Comparison of ENCODE assay signal across 8 mouse cellular contexts in genomic region chr11:116167884-116168439, GRCm38 (mm10). TPM values are rescaled to one million over a fixed set of nuclear protein-coding genes. Genes with fewer than 3 reads are reported as not detected.
DNase-seq lines count a peak whose midpoint lies in the region; ATAC-seq and TF ChIP-seq lines count a peak whose summit lies in the region.

Fbf1 (minus strand) TSS chr11:116168166.

- H3K4me2 ChIP-seq in embryonic facial prominence, embryonic 13.5 days, result peak within 1 kb of the TSS; percentile 76
- H3K4me2 ChIP-seq in limb, embryonic 13.5 days (replicated peaks), result peak within 1 kb of the TSS; percentile 84
- H3K4me2 ChIP-seq in midbrain, embryonic 16.5 days (ENCODE audit: low read length), result peak within 1 kb of the TSS; percentile 70

- TF ChIP-seq CTCF in heart, adult 2 months (IDR thresholded peaks at IDR 0.05), result peak; percentile 9; the same call in 1 of the 2 replicates

- H3K9me3 ChIP-seq in embryonic facial prominence, embryonic 13.5 days, result no peaks in the 10 kb centered on the region
- no peaks in the 10 kb centered on the region for H3K9me3 ChIP-seq in limb, embryonic 13.5 days
- no peaks in the 10 kb centered on the region for H3K9me3 ChIP-seq in midbrain, embryonic 16.5 days (replicated peaks; ENCODE audit: control insufficient read depth, low read length, poor library complexity, severe bottlenecking)

- WGBS in embryonic facial prominence, embryonic 13.5 days, result under 1% methylated on average over 40 of the region's 40 CpGs
- under 1% methylated on average over 40 of the region's 40 CpGs for WGBS in heart, adult 2 months
- under 1% methylated on average over 40 of the region's 40 CpGs for WGBS in limb, embryonic 13.5 days
- WGBS in midbrain, embryonic 16.5 days, result under 1% methylated on average over 40 of the region's 40 CpGs

- peaks cover 22% of the 10 kb centered on the region for H3K4me1 ChIP-seq in embryonic facial prominence, embryonic 13.5 days
- H3K4me1 ChIP-seq in heart, adult 2 months (ENCODE audit: control insufficient read depth, insufficient read depth, low read length), result no peaks in the 10 kb centered on the region; the same call in 1 of the 2 replicates
- peaks cover 18% of the 10 kb centered on the region for H3K4me1 ChIP-seq in limb, embryonic 13.5 days
- H3K4me1 ChIP-seq in midbrain, embryonic 16.5 days (ENCODE audit: control insufficient read depth, insufficient read depth, low read length), result peaks cover 17% of the 10 kb centered on the region

- intact Hi-C loops in heart, adult 2 months (cut with DNase I), result loop anchor here (2.0 kb wide), 2 partner anchors 25 to 51 kb away; no protein-coding TSS in a partner anchor

- no peaks in the 10 kb centered on the region for H3K27me3 ChIP-seq in embryonic facial prominence, embryonic 13.5 days
- no peaks in the 10 kb centered on the region for H3K27me3 ChIP-seq in heart, adult 2 months (ENCODE audit: control insufficient read depth, insufficient read depth, low read length)
- no peaks in the 10 kb centered on the region for H3K27me3 ChIP-seq in limb, embryonic 13.5 days
- H3K27me3 ChIP-seq in midbrain, embryonic 16.5 days (ENCODE audit: control insufficient read depth, insufficient read depth, low read depth, low read length), result no peaks in the 10 kb centered on the region

- peak; percentile 95 for DNase-seq in 3134 (ENCODE audit: extremely low read depth, insufficient read length, low spot score)
- peak; percentile 97 for DNase-seq in adrenal gland, postnatal 36 days
- peak; percentile 95 to 96 for DNase-seq in heart, adult 2 months
- DNase-seq in kidney, adult 8-10 months, result peak; percentile 94
- DNase-seq in spleen, postnatal 10 days (ENCODE audit: low spot score in 2 of 2), result peak; percentile 80 to 96

- H3K4me3 ChIP-seq in embryonic facial prominence, embryonic 13.5 days, result peak within 1 kb of the TSS; percentile 77
- H3K4me3 ChIP-seq in heart, adult 2 months, result peak within 1 kb of the TSS; percentile 81
- H3K4me3 ChIP-seq in limb, embryonic 13.5 days, result peak within 1 kb of the TSS; percentile 59
- peak within 1 kb of the TSS; percentile 78 for H3K4me3 ChIP-seq in midbrain, embryonic 16.5 days (ENCODE audit: low read depth, low read length)

- peak within 1 kb of the TSS; percentile 88 for H3K9ac ChIP-seq in embryonic facial prominence, embryonic 13.5 days
- peak within 1 kb of the TSS; percentile 87 for H3K9ac ChIP-seq in heart, adult 2 months (ENCODE audit: low read depth, low read length)
- H3K9ac ChIP-seq in limb, embryonic 13.5 days, result peak within 1 kb of the TSS; percentile 85
- peak within 1 kb of the TSS; percentile 90 for H3K9ac ChIP-seq in midbrain, embryonic 16.5 days (ENCODE audit: low read depth, low read length)

- TF ChIP-seq POLR2A in heart, adult 2 months (IDR thresholded peaks at IDR 0.05; ENCODE audit: insufficient read depth, low read depth, low read length), result peak; percentile 89

- peak within 1 kb of the TSS; percentile 91 for H3K27ac ChIP-seq in embryonic facial prominence, embryonic 13.5 days
- peak within 1 kb of the TSS; percentile 81 for H3K27ac ChIP-seq in heart, adult 2 months
- peak within 1 kb of the TSS; percentile 77 for H3K27ac ChIP-seq in limb, embryonic 13.5 days
- H3K27ac ChIP-seq in midbrain, embryonic 16.5 days (ENCODE audit: low read length), result peak within 1 kb of the TSS; percentile 94

- H3K36me3 ChIP-seq in embryonic facial prominence, embryonic 13.5 days, result peaks cover 44% of the 10 kb centered on the region
- no peaks in the 10 kb centered on the region for H3K36me3 ChIP-seq in heart, adult 2 months (ENCODE audit: control insufficient read depth, insufficient read depth, low read length)
- peaks cover 44% of the 10 kb centered on the region for H3K36me3 ChIP-seq in limb, embryonic 13.5 days
- peaks cover 8% of the 10 kb centered on the region for H3K36me3 ChIP-seq in midbrain, embryonic 16.5 days (ENCODE audit: control insufficient read depth, insufficient read depth, low read length)

- H3K79me2 ChIP-seq in heart, adult 2 months (replicated peaks; ENCODE audit: control insufficient read depth, insufficient read depth, low read length), result no peaks in the 10 kb centered on the region

- TF ChIP-seq EP300 in heart, adult 2 months (IDR thresholded peaks at IDR 0.05; ENCODE audit: insufficient read depth, low read depth, low read length), result peak; percentile 75; the same call in 1 of the 2 replicates

- ATAC-seq in embryonic facial prominence, embryonic 13.5 days (ENCODE audit: insufficient number of reproducible peaks, insufficient read depth, low FRiP score, low TSS enrichment, low read depth), result peak; percentile 90
- peak; percentile 97 for ATAC-seq in limb, embryonic 13.5 days (ENCODE audit: low FRiP score, low read depth)
- peak; percentile 99 for ATAC-seq in midbrain, embryonic 16.5 days

RNA-seq across cellular contexts. Expression of gene Fbf1, which starts in this region (rescaled TPM):
- total RNA-seq in adrenal gland, postnatal 36 days (2021), result 10 to 100 TPM; 38.4 to 41.6 TPM
- polyA plus RNA-seq in embryonic facial prominence, embryonic 13.5 days (2015; fragmentation: Nextera tagmentation; extraction: Ambion mirVana), result 49.5 and 60.3 TPM in 2 replicates
- total RNA-seq in heart, adult 2 months (2021), result 10 to 100 TPM; 14.8 to 15.0 TPM
- polyA plus RNA-seq in heart, adult 2 months (2012; rRNA removed), result 11.8 and 17.6 TPM in 2 replicates
- 48.6 and 48.9 TPM in 2 replicates for polyA plus RNA-seq in limb, embryonic 13.5 days (2015; fragmentation: Nextera tagmentation; extraction: Ambion mirVana)
- polyA plus RNA-seq in midbrain, embryonic 16.5 days (2015; fragmentation: Nextera tagmentation; extraction: Ambion mirVana), result 69.4 and 77.1 TPM in 2 replicates

Comparison
In these comparisons a context has a peak if more than half of its experiments do, and no peak if none do; other contexts are left out.
1. Peak in every context shown above with its lines: DNase-seq, ATAC-seq, H3K4me3 ChIP-seq and H3K27ac ChIP-seq.